Mouse (Mus musculus): ENCODE results near the gene Shroom4. TPM values are rescaled to one million over a fixed set of nuclear protein-coding genes. Genes with fewer than 3 reads are reported as not detected.
A peak's percentile ranks its signal among the peaks of the same experiment; 100 is the strongest.

Gene Shroom4
- total RNA-seq, 1 experiment from 2014 or later: 1.2 TPM

DNA sequence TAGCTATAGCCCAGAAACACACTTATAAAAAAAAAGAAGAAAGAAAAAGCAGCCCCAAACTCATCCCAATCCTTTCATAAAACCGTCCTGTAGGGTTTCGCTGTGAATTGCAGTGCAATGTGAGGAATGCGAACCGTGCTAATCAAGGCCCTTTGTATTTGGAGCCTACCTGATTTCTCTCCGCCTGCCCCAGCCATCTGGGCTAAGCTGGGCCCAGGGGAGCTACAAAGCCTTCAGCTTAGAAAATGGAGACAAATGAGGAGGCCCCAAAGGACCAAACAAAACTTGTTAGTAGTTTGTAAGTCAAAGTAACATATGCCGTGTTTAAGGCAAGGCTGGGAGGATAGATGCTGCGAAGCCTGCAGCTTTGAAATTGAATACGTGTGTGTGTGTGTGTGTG, 84.2 kb downstream of the Shroom4 start:
- no peak for ATAC-seq (replicated peaks; ENCODE audit: low read depth, poor library complexity, severe bottlenecking)

DNA sequence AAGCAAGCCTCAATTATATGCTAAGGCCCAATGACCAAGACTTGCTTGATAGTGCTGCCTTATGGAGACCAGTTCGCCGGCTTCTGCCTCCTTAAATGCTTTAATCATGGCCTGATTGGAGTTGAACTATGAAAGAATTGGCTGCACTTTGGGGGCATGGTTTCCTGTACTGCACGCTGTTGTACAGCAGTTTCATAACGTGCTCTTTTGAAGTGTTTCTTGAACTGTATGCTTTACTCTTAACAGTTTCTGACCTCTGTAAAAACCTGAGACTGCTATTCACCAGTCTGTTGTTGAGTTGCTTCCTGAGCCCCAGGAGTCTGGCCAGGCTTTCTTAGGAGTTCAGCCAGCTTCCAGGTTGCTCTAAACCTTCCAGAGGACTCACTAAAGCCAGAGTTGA, 90.8 kb downstream of the Shroom4 start:
- no peak for ATAC-seq (replicated peaks; ENCODE audit: low read depth, poor library complexity, severe bottlenecking)

- ATAC-seq (replicated peaks; ENCODE audit: low read depth, poor library complexity, severe bottlenecking): no peak
Measured at GRCm38 (mm10) chrX:6495456-6495855, 95.8 kb downstream of the Shroom4 start.

GRCm38 (mm10) chrX:6496374-6496773, 96.7 kb downstream of the Shroom4 start:
- no peak for ATAC-seq (replicated peaks; ENCODE audit: low read depth, poor library complexity, severe bottlenecking)

DNA sequence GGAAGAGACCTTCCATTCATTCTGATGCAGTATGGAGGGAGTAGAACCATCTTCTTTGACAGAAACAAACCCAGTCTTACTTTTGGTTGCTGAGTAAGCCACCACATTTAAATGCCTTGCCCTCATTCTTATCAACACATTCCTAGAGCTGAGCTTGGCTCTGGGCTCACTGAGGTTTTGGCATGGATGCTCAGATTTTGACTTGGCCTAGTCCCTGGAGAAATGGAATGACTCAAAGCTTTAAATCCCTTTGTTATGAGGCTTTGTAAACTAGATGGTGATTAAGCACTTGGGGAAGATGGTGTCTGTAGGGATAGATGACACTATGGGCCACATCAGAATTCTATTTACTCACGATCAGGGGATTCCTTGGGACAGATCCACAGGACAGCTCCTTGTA, 102.2 kb downstream of the Shroom4 start:
- ATAC-seq (replicated peaks; ENCODE audit: low read depth, poor library complexity, severe bottlenecking): no peak

DNA sequence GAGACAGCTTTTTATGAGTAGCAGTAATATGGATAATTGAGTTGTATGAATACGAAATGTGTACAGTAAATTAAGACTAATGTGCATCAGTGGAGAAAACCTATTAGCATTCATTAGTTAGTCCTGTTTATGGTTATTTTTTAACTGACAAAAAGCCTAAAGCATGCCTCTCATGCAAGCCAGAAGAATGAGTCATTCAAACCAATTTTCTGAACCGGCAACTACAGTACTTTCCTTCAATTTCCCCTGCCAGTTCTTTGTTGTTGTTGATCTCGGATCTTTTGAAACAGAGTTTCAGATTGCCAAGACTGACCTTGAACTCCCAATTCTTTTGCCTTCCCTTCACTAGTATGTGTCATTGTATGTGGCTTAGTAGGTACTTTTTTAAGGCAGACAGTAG, 117.6 kb downstream of the Shroom4 start:
- no peak for ATAC-seq (replicated peaks; ENCODE audit: low read depth, poor library complexity, severe bottlenecking)

DNA sequence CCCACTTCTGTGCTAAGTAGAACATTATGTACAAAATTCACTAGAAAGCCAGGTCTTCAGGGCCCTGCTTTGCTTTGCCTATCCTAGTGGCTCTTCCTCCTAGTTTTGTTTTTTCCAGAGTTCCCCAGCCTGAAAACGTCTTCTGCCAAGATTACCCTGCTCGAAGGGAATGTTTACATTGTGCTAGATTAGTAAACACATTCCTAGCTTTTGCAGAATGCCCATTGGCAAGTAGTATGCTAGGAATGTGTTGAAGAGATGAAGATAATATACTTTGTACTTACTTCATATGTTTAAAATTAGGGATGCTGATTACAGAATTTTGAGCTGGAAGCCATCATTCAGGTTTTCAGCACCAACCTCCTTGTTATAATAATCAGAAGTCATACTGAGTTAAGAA, 118.8 kb downstream of the Shroom4 start:
- no peak for ATAC-seq (replicated peaks; ENCODE audit: low read depth, poor library complexity, severe bottlenecking)

DNA sequence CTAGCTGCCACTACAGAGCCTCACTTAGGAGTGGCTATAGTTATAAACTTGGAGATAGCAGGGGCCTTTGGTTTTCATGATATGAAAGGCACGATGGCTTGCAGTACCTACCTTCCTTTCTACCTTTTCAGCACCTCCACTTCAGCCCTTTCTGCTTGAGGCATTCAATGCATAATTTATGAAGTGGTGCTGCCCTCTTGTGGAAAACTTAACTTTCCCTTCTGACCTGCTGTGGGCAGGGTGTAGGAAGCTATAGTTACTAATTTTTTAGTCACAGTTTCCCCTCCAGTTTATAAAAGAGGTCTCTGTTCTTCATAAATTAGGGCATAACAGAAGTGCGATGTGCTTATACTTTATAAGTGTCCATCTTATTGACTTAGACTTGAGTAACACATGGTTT, 123.3 kb downstream of the Shroom4 start:
- ATAC-seq (replicated peaks; ENCODE audit: low read depth, poor library complexity, severe bottlenecking): 0 out of 2 replicates have a peak, but pooled peaks have one; percentile 29

DNA sequence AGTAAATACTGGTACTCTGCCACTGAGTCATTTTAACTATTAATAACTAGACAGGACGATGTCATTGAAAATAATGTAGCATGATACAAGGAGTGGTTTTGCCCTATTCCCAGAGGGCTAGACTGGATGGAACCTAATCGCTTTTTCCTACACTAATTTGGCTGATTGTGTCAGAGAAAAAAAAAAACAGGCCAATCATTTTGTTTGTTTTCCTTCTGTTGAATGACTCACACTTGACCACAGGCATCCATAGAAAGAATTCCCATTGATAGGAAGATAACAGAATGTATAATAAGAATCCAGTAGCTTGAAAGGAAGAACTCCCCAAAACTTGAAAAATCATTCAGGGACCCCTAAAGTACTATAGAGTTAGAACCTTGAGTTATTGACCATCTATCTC, 137.0 kb downstream of the Shroom4 start:
- no peak for ATAC-seq (replicated peaks; ENCODE audit: low read depth, poor library complexity, severe bottlenecking)

DNA sequence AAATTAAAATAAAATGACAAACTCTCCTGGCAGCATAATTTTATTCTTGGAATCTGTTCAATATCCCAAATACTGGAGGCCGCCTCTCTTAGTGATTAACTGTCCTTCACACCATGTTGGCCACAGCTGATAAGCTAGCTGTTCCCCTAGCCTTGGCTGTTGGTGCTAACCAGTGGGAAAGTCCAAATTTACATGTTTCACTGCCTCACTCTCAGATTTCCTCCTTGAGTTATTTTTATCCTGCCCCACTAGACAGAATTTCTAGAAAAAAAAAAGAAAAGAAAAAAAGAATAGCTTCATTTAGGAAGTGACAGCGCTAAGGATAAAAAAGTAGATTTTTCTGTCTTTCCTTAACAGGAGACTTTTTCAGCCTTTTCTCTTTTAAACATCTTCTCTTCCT, 138.0 kb downstream of the Shroom4 start:
- ATAC-seq (replicated peaks; ENCODE audit: low read depth, poor library complexity, severe bottlenecking): no peak

DNA sequence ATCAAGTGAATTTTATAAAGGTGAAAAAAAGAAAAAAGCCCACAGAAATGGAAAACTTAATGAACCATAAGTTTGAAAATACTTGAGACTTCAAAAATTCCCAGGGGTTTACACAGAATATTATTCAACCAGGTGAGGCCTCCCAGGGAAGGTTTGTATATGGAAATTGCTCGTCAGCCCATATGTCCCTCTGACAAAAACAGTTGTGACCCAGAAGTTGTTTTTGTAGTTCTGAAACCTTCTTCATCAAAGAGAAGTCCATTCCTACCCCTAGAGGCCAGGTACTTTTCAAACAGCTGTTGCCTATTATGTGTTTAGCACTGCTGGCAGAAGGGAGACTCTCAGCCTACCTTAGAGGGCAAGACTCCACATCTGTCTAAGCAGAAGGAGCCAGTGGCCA, 165.4 kb downstream of the Shroom4 start:
- no peak for ATAC-seq (replicated peaks; ENCODE audit: low read depth, poor library complexity, severe bottlenecking)

DNA sequence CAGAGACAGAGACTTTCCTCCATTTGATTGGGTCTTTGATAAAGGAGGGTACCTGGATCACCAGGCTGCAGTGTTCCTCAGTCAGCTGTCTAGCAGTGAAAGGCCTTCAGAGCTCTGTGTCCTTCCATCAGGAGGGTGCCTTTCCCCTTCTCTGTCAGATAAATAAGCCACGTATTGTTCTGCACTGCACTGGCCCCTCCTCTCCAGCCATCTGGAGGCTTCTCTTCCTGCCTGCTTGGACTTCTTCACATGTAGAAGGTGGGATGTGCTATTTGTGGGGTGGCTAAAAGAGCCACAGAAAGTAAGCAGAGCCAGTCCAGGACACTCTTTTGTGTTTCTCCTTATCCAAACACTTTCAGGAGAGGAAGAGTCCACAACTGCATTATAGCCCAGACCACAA, 174.9 kb downstream of the Shroom4 start:
- no peak for ATAC-seq (replicated peaks; ENCODE audit: low read depth, poor library complexity, severe bottlenecking)

GRCm38 (mm10) chrX:6577001-6577400, 177.3 kb downstream of the Shroom4 start:
- 0 out of 2 replicates have a peak, but pooled peaks have one; percentile 29 for ATAC-seq (replicated peaks; ENCODE audit: low read depth, poor library complexity, severe bottlenecking)

DNA sequence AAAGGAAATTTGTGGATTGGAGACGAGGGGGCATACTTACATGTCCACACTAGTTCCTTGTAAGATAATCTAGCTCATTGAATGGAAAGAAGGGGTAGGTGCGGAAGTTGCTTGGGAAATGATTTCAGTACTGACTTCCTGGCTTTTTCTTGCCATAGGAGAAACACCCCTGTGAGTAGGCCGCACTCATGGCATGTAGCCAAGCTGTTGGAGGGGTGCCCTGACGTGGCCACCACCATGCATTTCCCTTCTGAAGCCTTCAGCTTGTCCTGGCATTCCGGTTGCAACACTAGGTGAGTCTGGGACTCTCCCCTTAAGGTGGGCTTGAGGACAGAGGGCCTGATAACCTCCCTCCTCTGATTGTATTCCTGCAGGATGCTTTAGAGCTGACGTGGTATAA, 181.0 kb downstream of the Shroom4 start:
- no peak for ATAC-seq (replicated peaks; ENCODE audit: low read depth, poor library complexity, severe bottlenecking)

DNA sequence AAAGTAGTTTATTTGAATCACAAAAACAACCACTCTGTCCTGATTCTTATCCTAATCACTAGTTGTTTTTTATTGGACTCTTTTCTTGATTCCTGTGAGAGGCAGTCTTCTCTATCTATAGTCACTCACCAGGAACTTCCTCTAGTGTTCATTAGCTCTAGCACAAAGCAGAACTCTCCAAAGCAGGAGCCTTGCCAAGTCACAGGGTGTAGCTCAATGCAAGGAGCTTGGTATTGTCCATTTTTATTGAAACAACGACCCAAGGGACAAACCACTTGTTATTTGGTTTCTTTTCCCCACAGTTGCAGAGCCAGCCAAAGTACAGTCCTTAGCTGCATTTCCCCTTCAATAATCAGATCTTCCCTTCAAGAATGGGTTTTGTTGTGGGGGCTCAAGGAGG, 181.5 kb downstream of the Shroom4 start:
- no peak for ATAC-seq (replicated peaks; ENCODE audit: low read depth, poor library complexity, severe bottlenecking)

- no peak for ATAC-seq (replicated peaks; ENCODE audit: low read depth, poor library complexity, severe bottlenecking)
Measured at GRCm38 (mm10) chrX:6582646-6583045, 183.0 kb downstream of the Shroom4 start.

GRCm38 (mm10) chrX:6594183-6594582, 194.5 kb downstream of the Shroom4 start:
- ATAC-seq (replicated peaks; ENCODE audit: low read depth, poor library complexity, severe bottlenecking): no peak

GRCm38 (mm10) chrX:6654024-6654423, 254.4 kb downstream of the Shroom4 start:
- no peak for ATAC-seq (replicated peaks; ENCODE audit: low read depth, poor library complexity, severe bottlenecking)

GRCm38 (mm10) chrX:6658820-6659324, 259.2 kb downstream of the Shroom4 start:
- no peak for ATAC-seq (replicated peaks; ENCODE audit: low read depth, poor library complexity, severe bottlenecking)

All from common myeloid progenitor, adult 5-6 weeks (primary cell).